Mouse (Mus musculus): ENCODE data around the gene Socs1. TPM values are rescaled to one million over a fixed set of nuclear protein-coding genes. Genes with fewer than 3 reads are reported as not detected.

Socs1 gene
- polyA plus RNA-seq (2012; rRNA removed): 0.28 and 0.43 TPM in 2 replicates

DNA sequence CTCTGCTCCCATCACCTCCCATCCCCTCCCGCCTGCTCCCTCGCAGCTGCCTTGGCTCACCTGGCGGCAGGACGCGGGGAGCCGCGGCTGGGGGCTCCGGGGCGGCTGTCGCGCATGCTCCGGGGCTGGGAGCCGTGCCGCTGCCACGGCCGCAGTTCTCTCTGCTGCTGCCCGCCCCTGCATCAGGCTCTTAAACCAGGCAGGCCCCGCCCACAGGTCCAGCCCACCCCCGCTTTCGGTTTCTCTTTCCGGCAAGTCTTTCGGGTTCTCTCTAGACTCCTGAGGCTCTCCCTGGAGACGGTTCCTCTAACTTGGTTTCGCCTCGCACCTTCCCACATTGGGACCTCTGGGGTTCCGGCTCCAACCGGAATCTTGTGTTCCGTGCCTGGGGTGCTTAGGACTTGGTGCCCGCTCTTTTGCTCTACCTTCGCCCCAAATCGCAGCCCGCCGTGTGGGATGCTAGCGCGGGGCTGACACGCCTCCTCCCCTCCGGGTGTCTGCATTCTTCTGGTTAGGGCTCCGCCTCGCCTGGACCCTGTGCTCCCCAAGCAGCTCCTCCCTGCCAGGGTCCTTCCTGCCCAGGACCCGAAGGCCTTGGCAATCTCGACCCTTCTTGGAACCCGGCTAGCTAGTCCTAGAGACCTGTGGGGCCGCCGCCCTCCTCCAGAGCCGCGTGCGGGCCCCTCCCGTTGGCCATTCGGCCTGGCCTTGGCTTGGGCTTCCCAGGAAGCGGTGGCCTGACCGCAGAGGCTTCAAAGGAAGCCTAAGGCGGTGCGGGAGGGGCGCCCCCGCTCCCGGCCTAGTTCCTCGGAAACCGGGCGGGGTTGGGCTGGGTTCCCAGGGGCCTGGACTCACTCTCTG lies at the start of gene Socs1:
Gene Socs1 (minus strand): TSS at position 166 of the 861 bp plus-strand sequence.

DNA sequence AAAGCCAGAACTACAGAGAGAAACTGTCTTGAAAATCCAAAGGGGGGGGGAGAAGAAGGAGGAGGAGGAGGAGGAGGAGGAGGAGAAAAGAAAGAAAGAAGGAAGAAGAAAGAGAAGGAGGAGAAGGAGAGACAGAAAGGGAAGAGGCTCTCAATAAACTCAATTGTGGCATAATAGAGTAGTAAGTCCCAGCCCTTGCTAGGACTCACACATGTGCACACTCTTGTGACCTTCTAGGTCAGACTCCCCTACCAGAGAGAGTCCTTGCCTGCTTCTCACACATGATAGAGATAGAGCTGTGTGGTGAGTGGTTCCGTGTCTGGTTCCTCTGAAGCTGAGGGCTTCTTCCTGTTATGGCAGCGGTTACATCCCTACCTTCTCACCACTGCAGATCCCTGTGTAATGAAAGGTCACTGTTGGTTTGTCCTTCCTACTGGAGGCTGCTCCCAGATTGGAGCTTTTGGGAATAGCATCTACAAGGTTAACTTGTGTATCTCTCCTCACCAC lies 27.6 kb upstream of the Socs1 start, which contains the start of gene Gm11172:
Gene Gm11172 (plus strand): TSS at position 51 of the 507 bp plus-strand sequence.

GRCm38 (mm10) chr16:10805789-10806527 lies 20.6 kb upstream of the Socs1 start, which contains the start of gene Prm1:
Gene Prm1, minus strand, starts transcription at chr16:10805839.

DNA sequence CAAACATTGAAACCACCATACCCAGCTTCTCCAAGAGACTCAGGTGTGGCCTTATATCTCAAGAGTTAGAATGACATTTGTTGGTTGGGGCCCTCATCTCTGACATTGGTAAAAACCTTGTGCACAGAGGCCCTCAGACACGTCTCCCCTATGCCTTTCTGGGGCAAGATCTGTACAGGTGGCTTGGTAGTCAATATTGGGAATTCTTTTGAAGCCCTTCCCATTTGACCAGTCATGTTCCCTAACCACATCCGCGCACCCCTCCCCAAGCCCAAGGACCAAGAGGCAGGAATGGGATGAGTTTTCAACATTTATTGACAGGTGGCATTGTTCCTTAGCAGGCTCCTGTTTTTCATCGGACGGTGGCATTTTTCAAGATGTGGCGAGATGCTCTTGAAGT lies 10.7 kb upstream of the Socs1 start, which contains the start of gene Prm2:
Gene Prm2 (minus strand): TSS at position 101 of the 400 bp plus-strand sequence.

DNA sequence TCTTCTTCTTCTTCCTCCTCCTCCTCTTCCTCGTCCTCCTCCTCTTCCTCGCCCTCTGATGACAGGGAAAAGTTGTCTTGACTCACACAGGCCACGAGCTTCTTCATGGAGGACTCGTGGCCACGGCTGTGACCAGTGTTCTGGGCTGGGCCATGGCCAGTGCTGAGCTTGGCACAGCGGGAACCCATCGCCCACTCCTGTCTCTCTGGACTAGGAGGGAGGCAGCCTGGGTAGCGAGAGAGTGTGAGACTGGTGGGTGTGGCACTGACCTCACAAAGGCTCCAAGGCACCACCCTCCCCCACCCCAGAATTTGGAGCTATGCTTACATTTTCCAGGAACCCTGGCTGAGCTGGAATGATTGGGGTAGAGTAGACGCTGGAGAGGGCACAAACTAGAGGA lies 5.4 kb upstream of the Socs1 start, which contains the start of gene Prm3:
Gene Prm3 (minus strand): TSS at position 213 of the 400 bp plus-strand sequence.

GRCm38 (mm10) chr16:10788271-10788670 lies 2.9 kb upstream of the Socs1 start, which contains the start of gene Tnp2:
Gene Tnp2, minus strand, starts transcription at chr16:10788660.

Other genes starting within 250 kb of the Socs1 start
- 3.9 and 4.6 TPM in 2 replicates for gene Dexi, start 242.5 kb downstream of the Socs1 start, polyA plus RNA-seq (2012; rRNA removed)
- gene Clec16a, start 240.2 kb downstream of the Socs1 start, polyA plus RNA-seq (2012; rRNA removed): 2.4 and 3.1 TPM in 2 replicates
- gene Tnp2, start 3.1 kb upstream of the Socs1 start, polyA plus RNA-seq (2012; rRNA removed): not detected in 2 replicates
- gene Prm3, start 5.4 kb upstream of the Socs1 start, polyA plus RNA-seq (2012; rRNA removed): not detected in 2 replicates
- gene Prm2, start 10.6 kb upstream of the Socs1 start, polyA plus RNA-seq (2012; rRNA removed): not detected in 2 replicates
- not detected in 2 replicates for gene Prm1, start 20.3 kb upstream of the Socs1 start, polyA plus RNA-seq (2012; rRNA removed)
- gene Gm11172, start 27.4 kb upstream of the Socs1 start, polyA plus RNA-seq (2012; rRNA removed): not detected in 2 replicates
- gene Rmi2, start 49.5 kb upstream of the Socs1 start, polyA plus RNA-seq (2012; rRNA removed): 2.8 and 2.9 TPM in 2 replicates